ENCODE assay signal across 23 mouse cellular contexts in the genomic region with DNA sequence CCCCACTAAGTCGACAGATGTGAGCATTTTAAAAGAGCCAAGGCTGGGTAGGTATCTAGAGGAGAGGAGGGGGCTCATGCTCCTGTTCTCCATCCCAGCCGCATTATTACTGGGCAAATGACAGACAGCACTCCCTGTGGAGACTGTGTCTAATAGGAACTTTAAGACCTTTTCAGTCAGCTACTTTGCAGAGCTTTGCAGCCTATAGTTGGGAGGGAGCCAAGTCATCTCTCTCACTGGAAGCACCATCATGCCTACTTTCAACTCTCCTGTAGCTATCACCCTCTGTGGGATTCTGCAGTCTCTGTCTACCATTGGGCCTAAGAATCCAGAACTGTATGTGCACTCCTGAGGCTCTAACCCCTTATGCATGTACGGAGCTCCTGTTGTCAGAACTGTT. TPM values are rescaled to one million over a fixed set of nuclear protein-coding genes. Genes with fewer than 3 reads are reported as not detected.
DNase-seq lines count a peak whose midpoint lies in the region; ATAC-seq and TF ChIP-seq lines count a peak whose summit lies in the region.
"Had no signal": no experiment of that assay in that cellular context is flagged by ENCODE, and none has a peak within 500 bp of the region (broad histone marks: within the 10 kb centered on the region; RNA-seq: fewer than 3 reads in every experiment).

No protein-coding gene starts in this region.

- WGBS in hindbrain, embryonic 13.5 days, result 48% methylated on average over 3 of the region's 3 CpGs
- 65% methylated on average over 3 of the region's 3 CpGs for WGBS in hindbrain, embryonic 11.5 days
- WGBS in hindbrain, embryonic 15.5 days, result 37% methylated on average over 3 of the region's 3 CpGs
- WGBS in midbrain, postnatal 0 days, result 46% methylated on average over 3 of the region's 3 CpGs

- peak overlapping the region; percentile 14; the same call in 1 of the 2 replicates for H3K4me3 ChIP-seq in hindbrain, embryonic 13.5 days
- H3K4me3 ChIP-seq in hindbrain, embryonic 11.5 days (ENCODE audit: low read depth, low read length), result no peak overlapping the region
- H3K4me3 ChIP-seq in cortical plate, adult 2 months (ENCODE audit: insufficient read depth, low read length), result no peak overlapping the region; the same call in 1 of the 2 replicates
- no peak overlapping the region for H3K4me3 ChIP-seq in hindbrain, embryonic 15.5 days
- no peak overlapping the region for H3K4me3 ChIP-seq in midbrain, postnatal 0 days (ENCODE audit: low read depth, low read length)
- H3K4me3 ChIP-seq: erythroblast, embryonic 14.5 days; limb, embryonic 12.5 days; liver, embryonic 13.5 days; lung, embryonic 15.5 days; myocyte had no signal

- no peak for TF ChIP-seq CTCF in cortical plate, adult 2 months (IDR thresholded peaks at IDR 0.05; ENCODE audit: extremely low read depth, insufficient read depth, low read length)
- TF ChIP-seq CTCF in midbrain, postnatal 0 days (IDR thresholded peaks at IDR 0.05), result no peak

- H3K9ac ChIP-seq in hindbrain, embryonic 13.5 days, result peak overlapping the region; percentile 46; the same call in 1 of the 2 replicates
- H3K9ac ChIP-seq in hindbrain, embryonic 11.5 days (ENCODE audit: low read depth, low read length), result no peak overlapping the region
- no peak overlapping the region for H3K9ac ChIP-seq in hindbrain, embryonic 15.5 days
- H3K9ac ChIP-seq in midbrain, postnatal 0 days (replicated peaks; ENCODE audit: low read length, poor library complexity, severe bottlenecking), result no peak overlapping the region
- H3K9ac ChIP-seq: limb, embryonic 12.5 days; liver, embryonic 13.5 days; lung, embryonic 15.5 days had no signal

- peaks cover 86% of the 10 kb centered on the region for H3K4me1 ChIP-seq in hindbrain, embryonic 13.5 days (replicated peaks)
- H3K4me1 ChIP-seq in hindbrain, embryonic 11.5 days (replicated peaks; ENCODE audit: control insufficient read depth, insufficient read depth, low read length), result peaks cover 13% of the 10 kb centered on the region; the same call in 1 of the 2 replicates
- H3K4me1 ChIP-seq in cortical plate, adult 2 months (ENCODE audit: control insufficient read depth, insufficient read depth, low read length), result peaks cover 12% of the 10 kb centered on the region
- peaks cover 70% of the 10 kb centered on the region for H3K4me1 ChIP-seq in hindbrain, embryonic 15.5 days (replicated peaks)
- H3K4me1 ChIP-seq in midbrain, postnatal 0 days (ENCODE audit: insufficient read depth, low read length), result peaks cover 33% of the 10 kb centered on the region
- H3K4me1 ChIP-seq: limb, embryonic 12.5 days; liver, embryonic 13.5 days had no signal

- H3K4me2 ChIP-seq in hindbrain, embryonic 13.5 days, result peak overlapping the region; percentile 97
- H3K4me2 ChIP-seq in hindbrain, embryonic 11.5 days (replicated peaks; ENCODE audit: low read depth, low read length), result no peak overlapping the region
- H3K4me2 ChIP-seq in hindbrain, embryonic 15.5 days, result peak overlapping the region; percentile 98
- peak overlapping the region; percentile 18 for H3K4me2 ChIP-seq in midbrain, postnatal 0 days (ENCODE audit: low read depth, low read length, poor library complexity, severe bottlenecking)
- H3K4me2 ChIP-seq: heart, embryonic 11.5 days; limb, embryonic 12.5 days; liver, embryonic 13.5 days; lung, embryonic 15.5 days had no signal

- no peak for DNase-seq in hindbrain, embryonic 11.5 days (ENCODE audit: low spot score)
- DNase-seq in midbrain, postnatal 0 days (ENCODE audit: low spot score), result no peak
- no peak for DNase-seq in gastrocnemius, postnatal 14 days
- no peak for DNase-seq in thymus, postnatal 4 days
- DNase-seq: cerebellum, postnatal 36 days; heart, postnatal 14 days; kidney, postnatal 10 days; liver, embryonic 13.5 days; right cerebral cortex, postnatal 14 days; thymus, postnatal 14 days had no signal

- H3K27ac ChIP-seq in hindbrain, embryonic 13.5 days, result no peak overlapping the region
- H3K27ac ChIP-seq in hindbrain, embryonic 11.5 days (ENCODE audit: low read depth, low read length), result no peak overlapping the region
- peak overlapping the region; percentile 26; the same call in 1 of the 2 replicates for H3K27ac ChIP-seq in cortical plate, adult 2 months (ENCODE audit: insufficient read depth, low read length)
- no peak overlapping the region for H3K27ac ChIP-seq in hindbrain, embryonic 15.5 days (replicated peaks)
- no peak overlapping the region for H3K27ac ChIP-seq in midbrain, postnatal 0 days (ENCODE audit: low read depth, low read length)
- H3K27ac ChIP-seq: limb, embryonic 12.5 days; liver, embryonic 13.5 days; lung, embryonic 15.5 days; stomach, postnatal 0 days had no signal

- ATAC-seq in hindbrain, embryonic 13.5 days (ENCODE audit: low FRiP score), result peak; percentile 17; the same call in 1 of the 2 replicates
- no peak for ATAC-seq in hindbrain, embryonic 11.5 days (ENCODE audit: low FRiP score)
- no peak for ATAC-seq in hindbrain, embryonic 15.5 days (ENCODE audit: low FRiP score, low read depth)
- ATAC-seq in midbrain, postnatal 0 days (ENCODE audit: low FRiP score), result no peak
- no peak for ATAC-seq in activated CD4-positive, CD25-positive, alpha-beta regulatory T cell, adult 4 months
- ATAC-seq: intestine, embryonic 16.5 days; Patski had no signal

- H3K9me3 ChIP-seq in hindbrain, embryonic 13.5 days, result no peaks in the 10 kb centered on the region
- H3K9me3 ChIP-seq in hindbrain, embryonic 11.5 days (ENCODE audit: control insufficient read depth, low read length), result no peaks in the 10 kb centered on the region
- H3K9me3 ChIP-seq in hindbrain, embryonic 15.5 days, result no peaks in the 10 kb centered on the region
- no peaks in the 10 kb centered on the region for H3K9me3 ChIP-seq in midbrain, postnatal 0 days (ENCODE audit: low read length)
- H3K9me3 ChIP-seq: limb, embryonic 12.5 days; liver, embryonic 13.5 days; lung, embryonic 15.5 days had no signal

- no peak for TF ChIP-seq POLR2A in cortical plate, adult 2 months (IDR thresholded peaks at IDR 0.05; ENCODE audit: extremely low read depth, insufficient read depth, low read length)

- H3K36me3 ChIP-seq in hindbrain, embryonic 13.5 days, result peaks cover 24% of the 10 kb centered on the region
- no peaks in the 10 kb centered on the region for H3K36me3 ChIP-seq in hindbrain, embryonic 11.5 days (ENCODE audit: control insufficient read depth, insufficient read depth, low read length)
- H3K36me3 ChIP-seq in hindbrain, embryonic 15.5 days, result peaks cover 5% of the 10 kb centered on the region; the same call in 1 of the 2 replicates
- 0 out of 2 replicates have a peak, but pooled peaks cover 2% of the 10 kb centered on the region for H3K36me3 ChIP-seq in midbrain, postnatal 0 days (ENCODE audit: insufficient read depth, low read length)
- H3K36me3 ChIP-seq: lung, embryonic 15.5 days had no signal

- H3K27me3 ChIP-seq in hindbrain, embryonic 13.5 days, result 0 out of 2 replicates have a peak, but pooled peaks cover 3% of the 10 kb centered on the region
- H3K27me3 ChIP-seq in hindbrain, embryonic 11.5 days (ENCODE audit: control insufficient read depth, insufficient read depth, low read length), result no peaks in the 10 kb centered on the region
- no peaks in the 10 kb centered on the region for H3K27me3 ChIP-seq in hindbrain, embryonic 15.5 days
- H3K27me3 ChIP-seq in midbrain, postnatal 0 days (ENCODE audit: insufficient read depth, low read length), result no peaks in the 10 kb centered on the region
- H3K27me3 ChIP-seq: Patski had no signal

- intact Hi-C loops in gastrocnemius, postnatal 14 days (cut with DNase I; ENCODE audit: low total_unique reads), result no loop called here

RNA-seq across cellular contexts. Expression of a gene that starts 5.7 kb away (rescaled TPM):
- 5.6 and 6.4 TPM in 2 replicates for polyA plus RNA-seq in hindbrain, embryonic 13.5 days (2015; fragmentation: Nextera tagmentation; extraction: Ambion mirVana)
- 4.5 and 4.7 TPM in 2 replicates for polyA plus RNA-seq in hindbrain, embryonic 11.5 days (2014; fragmentation: Nextera tagmentation; extraction: Ambion mirVana)
- polyA plus RNA-seq in cortical plate, adult 2 months (2012; rRNA removed), result 65.1 and 68.4 TPM in 2 replicates
- polyA plus RNA-seq in hindbrain, embryonic 15.5 days (2015; fragmentation: Nextera tagmentation; extraction: Ambion mirVana), result 6.8 and 7.1 TPM in 2 replicates
- 45.0 and 61.2 TPM in 2 replicates for total RNA-seq in midbrain, postnatal 0 days (2014; rRNA removed)
- polyA plus RNA-seq in midbrain, postnatal 0 days (2015; fragmentation: Nextera tagmentation; extraction: Ambion mirVana), result 5.8 and 5.9 TPM in 2 replicates
- under 1 TPM; 0.37 to 0.42 TPM for polyA plus RNA-seq in activated CD4-positive, CD25-positive, alpha-beta regulatory T cell, adult 4 months (2017; shearing (Covaris generic))
- total RNA-seq in gastrocnemius, postnatal 14 days (2021), result under 1 TPM; 0.64 to 0.68 TPM
- total RNA-seq: megakaryocyte progenitor cell, adult 5-6 weeks had no signal
- polyA plus RNA-seq: erythroblast, embryonic 14.5 days; Patski had no signal
